Mouse (Mus musculus) liver, embryonic 12.5 days (tissue): Measurements from ENCODE around the gene Clca4b. TPM values are rescaled to one million over a fixed set of nuclear protein-coding genes. Genes with fewer than 3 reads are reported as not detected.
"Not testable (repeated sequence)": the region's sequence is repeated elsewhere in the genome, so short reads cannot be mapped to it uniquely, and the experiment has no call there.

Source experiments
- ATAC-seq: fragments of 200-750 bp; cut with Nextera tagmentation; 2 replicates; pipeline ENCODE4 v1.8.0; 2017; ENCODE audit warnings: moderate number of reproducible peaks, mild to moderate bottlenecking, moderate library complexity
- H3K27ac ChIP-seq: fragments of 300-500 bp; sonication (generic); 2 replicates; pipeline ENCODE4 v1.5.1; 2016; ENCODE audit warnings: mild to moderate bottlenecking
- H3K27me3 ChIP-seq: fragments of 300-500 bp; sonication (generic); replicated peaks from 2 replicates; pipeline ENCODE4 v1.6.1; 2016; ENCODE audit warnings: mild to moderate bottlenecking, moderate library complexity
- H3K36me3 ChIP-seq: fragments of 300-500 bp; sonication (generic); 2 replicates; pipeline ENCODE4 v1.6.1; 2016; ENCODE audit warnings: mild to moderate bottlenecking, moderate library complexity
- H3K4me1 ChIP-seq: fragments of 300-500 bp; sonication (generic); 2 replicates; pipeline ENCODE4 v1.6.1; 2016
- H3K4me2 ChIP-seq: fragments of 300-500 bp; sonication (generic); 2 replicates; pipeline ENCODE4 v1.6.1; 2016; ENCODE audit warnings: mild to moderate bottlenecking, moderate library complexity
- H3K4me3 ChIP-seq: fragments of 300-500 bp; sonication (generic); 2 replicates; pipeline ENCODE4 v1.5.1; 2016; ENCODE audit warnings: mild to moderate bottlenecking, moderate library complexity
- H3K9ac ChIP-seq: fragments of 300-500 bp; sonication (generic); 2 replicates; pipeline ENCODE4 v1.6.1; 2016; ENCODE audit warnings: mild to moderate bottlenecking, moderate library complexity
- H3K9me3 ChIP-seq: fragments of 300-500 bp; sonication (generic); replicated peaks from 2 replicates; pipeline ENCODE4 v1.6.1; 2016; ENCODE audit warnings: mild to moderate bottlenecking, moderate library complexity
- WGBS: fragments of 180-500 bp; shearing (Covaris S2); methylation state at CpG from one replicate; pipeline ENCODE4 v1.1.7; 2016; ENCODE audit not compliant: insufficient replicate concordance; 5-methylcytosine and 5-hydroxymethylcytosine counted together
- polyA plus RNA-seq: library from polyadenylated mRNA; unstranded; fragments of >200 nt; fragmentation: Nextera tagmentation; extraction: Ambion mirVana; gene quantifications from 2 replicates; pipeline ENCODE4 v1.2.1, GENCODE M21; 2016

Gene Clca4b
- polyA plus RNA-seq, 1 experiment from 2014 or later, result not detected

GRCm38 (mm10) chr3:144897042-144897678 lies 35.2 kb downstream of the Clca4b start:
- WGBS, result 58% methylated on average over 2 of the region's 2 CpGs
- H3K9me3 ChIP-seq, result no peaks in the 10 kb centered on the region

DNA sequence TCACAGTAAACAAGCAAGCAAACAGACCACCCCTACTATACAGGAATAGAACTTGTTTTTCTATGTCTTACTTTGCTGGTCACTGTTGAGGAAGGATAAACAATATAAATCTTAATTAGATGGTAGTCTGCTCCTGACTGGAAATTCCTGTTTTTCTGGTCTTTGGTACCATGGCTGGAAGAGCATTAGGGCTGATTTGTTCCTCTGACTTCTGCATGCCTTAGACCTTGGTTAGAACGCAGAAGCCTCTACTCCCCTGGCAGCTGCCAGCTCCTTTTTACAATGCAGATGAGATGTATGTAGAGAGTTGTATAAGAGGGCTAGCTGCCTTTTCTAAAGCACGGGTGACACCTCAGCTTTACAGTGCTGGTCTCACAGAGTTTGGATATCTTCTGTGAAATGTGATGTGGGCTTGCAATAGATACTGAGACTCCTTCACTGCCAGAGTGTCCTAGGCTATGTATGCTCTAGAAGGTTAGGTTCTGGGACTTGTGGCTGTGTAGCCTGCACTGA lies 42.0 kb downstream of the Clca4b start:
- Histone ChIP-seq H3K36me3 (no peaks in the 10 kb centered on the region), H3K9me3 (no peaks in the 10 kb centered on the region), H3K4me2 (no peak overlapping the region), H3K4me1 (no peaks in the 10 kb centered on the region), H3K4me3 (no peak overlapping the region), H3K27ac (no peak overlapping the region), H3K9ac (no peak overlapping the region), H3K27me3 (no peaks in the 10 kb centered on the region)
- no peak for ATAC-seq
- WGBS, result 38% methylated on average over 2 of the region's 2 CpGs

More at GRCm38 (mm10) chr3:144897042-144897678, 35.2 kb downstream of the Clca4b start:
- no peaks in the 10 kb centered on the region for H3K4me1 ChIP-seq
- H3K4me2 ChIP-seq, result no peak overlapping the region
- no peak overlapping the region for H3K4me3 ChIP-seq
- no peak for ATAC-seq
- no peaks in the 10 kb centered on the region for H3K27me3 ChIP-seq
- no peak overlapping the region for H3K27ac ChIP-seq
- H3K36me3 ChIP-seq, result no peaks in the 10 kb centered on the region
- H3K9ac ChIP-seq, result no peak overlapping the region

GRCm38 (mm10) chr3:144886957-144887356 lies 45.4 kb downstream of the Clca4b start:
- no peak for ATAC-seq
- Histone ChIP-seq H3K4me2 (no peak overlapping the region), H3K27ac (no peak overlapping the region), H3K4me3 (no peak overlapping the region), H3K27me3 (no peaks in the 10 kb centered on the region), H3K9ac (no peak overlapping the region), H3K36me3 (no peaks in the 10 kb centered on the region), H3K9me3 (no peaks in the 10 kb centered on the region), H3K4me1 (no peaks in the 10 kb centered on the region)

GRCm38 (mm10) chr3:144872012-144872411 lies 60.3 kb downstream of the Clca4b start:
- H3K4me2 ChIP-seq, H3K27me3 ChIP-seq, H3K9me3 ChIP-seq, H3K9ac ChIP-seq, H3K36me3 ChIP-seq, ATAC-seq, H3K27ac ChIP-seq, H3K4me1 ChIP-seq, H3K4me3 ChIP-seq: not testable (repeated sequence)
- 37% methylated on average over 4 of the region's 4 CpGs for WGBS

Other genes with a start within 250 kb of the Clca4b start
- 88.6 and 88.7 TPM in 2 replicates for gene Sh3glb1, start 212.2 kb downstream of the Clca4b start, polyA plus RNA-seq
- 3.0 and 3.3 TPM in 2 replicates for gene Clca3a1, start 171.6 kb downstream of the Clca4b start, polyA plus RNA-seq
- not detected in 2 replicates for gene Clca3a2, start 113.0 kb downstream of the Clca4b start, polyA plus RNA-seq
- gene Clca3b, start 83.2 kb downstream of the Clca4b start, polyA plus RNA-seq, result not detected in 2 replicates
- gene Clca4a, start 42.5 kb upstream of the Clca4b start, polyA plus RNA-seq, result not detected in 2 replicates
- gene Clca1, start 100.2 kb upstream of the Clca4b start, polyA plus RNA-seq, result 0.04 TPM in 1 of 2 replicates, not detected in the other
- not detected in 2 replicates for gene Clca2, start 166.9 kb upstream of the Clca4b start, polyA plus RNA-seq
- 8.3 and 9.5 TPM in 2 replicates for gene Odf2l, start 186.1 kb upstream of the Clca4b start, polyA plus RNA-seq